Mouse (Mus musculus) urinary bladder, adult 2 months (tissue): Measurements from ENCODE around the gene Ralgds. TPM values are rescaled to one million over a fixed set of nuclear protein-coding genes. Genes with fewer than 3 reads are reported as not detected.

ENCODE experiments used
- DNase-seq: peaks from one replicate; pipeline ENCODE4 v3.0.0; 2022; ENCODE audit warnings: low spot score
- polyA plus RNA-seq: library from polyadenylated mRNA; depleted of rRNA; stranded (reverse); fragments of >200 nt; gene quantifications from 2 replicates; pipeline ENCODE4 v1.2.3, GENCODE M21; 2012

Gene Ralgds
- polyA plus RNA-seq, 1 experiment = 50.7 TPM

DNA sequence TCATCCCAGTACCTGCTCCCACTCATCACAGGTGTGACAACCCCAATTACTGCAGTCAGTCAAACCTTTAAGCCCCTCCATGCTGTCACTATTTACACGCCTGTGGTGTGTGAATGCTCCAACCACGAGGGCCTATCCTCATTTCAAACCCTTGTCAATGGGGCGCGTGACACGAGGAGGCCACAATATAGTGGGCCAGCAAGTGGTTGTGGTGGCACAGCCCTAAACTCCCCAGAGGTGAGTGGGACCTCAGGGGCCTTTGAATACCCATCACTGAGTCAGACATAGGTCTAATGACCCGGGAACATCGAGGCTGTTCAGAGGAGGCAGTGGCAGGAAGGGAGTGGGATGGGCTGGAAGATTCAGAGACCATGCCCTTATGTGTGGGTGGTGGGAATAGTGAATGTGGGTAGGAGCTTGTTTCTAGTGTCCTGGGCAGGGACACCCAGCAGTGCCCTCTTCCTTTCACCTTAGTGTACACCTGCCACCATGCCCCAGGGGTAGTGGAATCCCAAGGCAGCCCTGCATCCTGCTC, 21.0 kb downstream of the Ralgds start:
- DNase-seq = no peak

DNA sequence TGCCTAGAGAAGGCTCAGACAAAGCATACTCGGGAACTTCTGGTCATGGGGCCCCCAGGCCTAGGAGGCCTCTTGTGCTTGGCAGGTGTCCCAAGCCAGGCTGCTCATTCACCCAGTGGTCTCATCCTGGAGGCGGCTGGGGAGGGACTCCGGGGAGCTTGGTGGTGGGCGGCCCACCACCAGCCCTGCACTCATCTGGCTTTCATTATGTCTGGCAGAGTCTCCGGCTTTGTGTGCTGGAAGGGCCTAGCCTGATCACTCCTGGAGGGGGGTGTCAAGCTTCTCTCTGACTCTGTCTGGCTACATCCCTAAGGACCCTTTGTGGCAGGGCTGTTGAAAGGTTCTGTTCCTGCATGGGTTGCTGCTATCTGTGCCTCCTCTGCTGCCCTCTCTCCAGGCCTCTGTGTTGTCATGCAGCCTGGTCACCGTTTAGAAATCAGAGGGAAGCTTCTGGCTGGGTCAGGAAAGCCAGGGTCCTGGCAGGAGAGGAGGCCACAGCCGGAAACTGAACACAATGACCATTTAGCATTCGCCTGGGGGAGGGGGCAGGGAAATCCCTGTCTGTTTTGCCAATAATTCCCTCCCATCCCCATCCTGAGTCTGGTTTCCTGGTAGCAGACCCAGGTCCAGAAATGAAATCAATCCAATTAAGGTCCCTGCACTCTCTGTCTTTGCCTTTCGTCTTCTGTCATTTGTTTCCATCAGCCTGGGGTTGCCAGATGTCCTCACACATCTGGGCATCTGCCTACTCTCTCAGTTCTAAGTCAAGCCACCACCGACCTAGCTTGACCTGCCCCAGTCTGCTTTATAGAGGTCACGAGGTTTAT, 21.7 kb downstream of the Ralgds start:
- DNase-seq = no peak

DNA sequence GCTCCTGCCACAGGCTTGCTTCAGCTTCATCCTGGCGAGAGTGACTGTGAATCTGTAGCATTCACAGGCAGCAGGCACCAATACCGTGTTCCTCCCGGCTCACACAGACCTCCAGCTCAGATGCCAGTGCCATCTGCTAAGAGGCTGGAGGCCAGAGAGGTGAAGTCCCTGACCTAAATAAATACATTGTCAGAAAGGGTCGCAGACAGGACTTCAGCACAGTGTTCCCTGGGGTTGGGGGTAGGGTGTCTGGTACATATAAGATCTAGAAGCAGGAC, 22.3 kb downstream of the Ralgds start:
- DNase-seq = no peak

DNA sequence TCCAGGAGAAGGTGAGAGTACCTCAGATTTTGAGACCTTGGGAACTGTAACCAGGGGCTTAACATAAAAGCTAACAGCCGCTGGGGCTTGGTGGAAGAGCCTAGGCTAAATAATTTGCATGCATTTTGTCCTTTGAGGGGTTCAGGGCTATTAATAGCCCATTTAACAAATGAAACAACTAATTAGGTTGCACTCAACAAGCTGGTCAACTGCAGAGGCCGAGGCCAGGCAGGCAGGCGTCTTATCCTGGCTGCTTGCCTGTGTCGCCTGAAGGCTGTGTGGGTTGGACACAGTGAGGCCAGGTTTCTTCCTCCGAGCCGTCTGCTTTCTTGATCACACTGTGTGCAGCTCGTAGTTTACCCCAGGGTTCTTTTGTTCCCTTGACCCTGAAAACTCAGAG, 22.7 kb downstream of the Ralgds start:
- DNase-seq = no peak

DNA sequence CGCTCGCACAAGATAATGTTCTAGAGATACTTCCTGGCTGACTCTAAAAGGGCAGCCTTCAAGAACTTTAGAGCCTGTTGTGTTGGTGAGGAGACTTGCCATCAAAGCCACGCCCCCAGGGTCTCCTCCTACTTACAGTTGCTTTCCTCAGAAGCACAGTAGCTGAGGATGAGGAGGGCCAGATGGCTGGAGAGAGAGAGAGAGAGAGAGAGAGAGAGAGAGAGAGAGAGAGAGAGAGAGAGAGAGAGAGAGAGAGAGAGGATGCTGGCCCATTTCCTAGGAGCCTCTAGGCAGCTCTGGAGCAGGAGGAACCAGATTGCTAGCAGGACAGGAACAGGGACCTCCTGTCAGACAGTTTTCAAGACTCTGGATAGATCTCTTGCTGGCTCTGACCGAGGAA, 23.2 kb downstream of the Ralgds start:
- no peak for DNase-seq

DNA sequence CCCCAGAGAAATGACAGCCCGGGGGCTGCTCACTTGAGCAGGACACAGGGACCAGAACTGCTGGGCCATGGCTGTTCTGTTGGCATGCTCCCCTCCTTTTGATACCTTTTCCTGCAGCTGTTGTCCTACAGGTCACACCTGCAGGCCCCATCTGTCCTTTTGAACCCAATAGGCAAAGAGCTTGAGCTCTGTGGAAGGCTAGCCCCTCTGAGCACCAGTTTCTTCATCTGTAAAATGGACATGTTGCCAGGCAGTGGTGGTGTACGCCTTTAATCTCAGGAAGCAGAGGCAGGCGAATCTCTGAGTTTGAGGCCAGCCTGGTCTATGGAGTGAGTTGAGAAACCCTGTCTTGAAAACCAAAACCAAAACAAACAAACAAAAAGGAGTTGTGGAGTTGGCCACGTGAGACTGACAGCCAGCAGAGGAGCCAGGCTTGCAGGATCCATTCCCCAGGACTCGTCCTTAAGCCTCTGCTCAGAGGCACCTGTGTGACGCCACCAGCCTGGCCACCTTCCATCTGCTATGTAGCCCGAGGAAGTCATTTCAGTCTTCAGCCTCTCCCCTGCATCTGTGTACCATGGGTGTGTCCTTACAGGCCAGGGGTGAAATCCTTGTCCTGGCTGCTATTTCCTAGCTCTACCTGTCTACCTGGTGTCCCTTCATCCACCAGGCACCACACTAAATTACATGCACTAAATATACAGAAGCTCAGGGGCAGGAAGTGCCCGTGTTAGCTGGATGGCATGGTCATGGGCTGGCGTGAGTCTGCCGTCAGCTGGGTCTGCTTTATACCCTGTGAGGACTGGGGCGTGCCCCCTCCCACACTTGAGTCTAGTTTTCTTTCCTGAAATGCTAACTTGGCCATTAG, 24.1 kb downstream of the Ralgds start:
- no peak for DNase-seq

DNA sequence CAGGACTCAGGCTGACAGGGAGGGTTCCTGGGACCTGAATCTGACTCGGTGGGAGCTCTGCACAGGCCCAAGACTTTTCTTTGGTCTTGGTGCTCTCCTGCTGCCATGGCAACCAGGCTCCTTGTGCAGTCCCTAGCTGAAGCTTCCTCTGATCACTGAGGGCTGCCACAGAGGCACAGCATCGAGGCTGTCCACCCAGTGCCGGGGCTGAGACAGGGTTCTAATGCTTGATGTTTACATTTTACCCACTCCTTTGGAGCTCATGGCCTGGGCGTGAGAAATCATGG, 24.7 kb downstream of the Ralgds start:
- DNase-seq = no peak

DNA sequence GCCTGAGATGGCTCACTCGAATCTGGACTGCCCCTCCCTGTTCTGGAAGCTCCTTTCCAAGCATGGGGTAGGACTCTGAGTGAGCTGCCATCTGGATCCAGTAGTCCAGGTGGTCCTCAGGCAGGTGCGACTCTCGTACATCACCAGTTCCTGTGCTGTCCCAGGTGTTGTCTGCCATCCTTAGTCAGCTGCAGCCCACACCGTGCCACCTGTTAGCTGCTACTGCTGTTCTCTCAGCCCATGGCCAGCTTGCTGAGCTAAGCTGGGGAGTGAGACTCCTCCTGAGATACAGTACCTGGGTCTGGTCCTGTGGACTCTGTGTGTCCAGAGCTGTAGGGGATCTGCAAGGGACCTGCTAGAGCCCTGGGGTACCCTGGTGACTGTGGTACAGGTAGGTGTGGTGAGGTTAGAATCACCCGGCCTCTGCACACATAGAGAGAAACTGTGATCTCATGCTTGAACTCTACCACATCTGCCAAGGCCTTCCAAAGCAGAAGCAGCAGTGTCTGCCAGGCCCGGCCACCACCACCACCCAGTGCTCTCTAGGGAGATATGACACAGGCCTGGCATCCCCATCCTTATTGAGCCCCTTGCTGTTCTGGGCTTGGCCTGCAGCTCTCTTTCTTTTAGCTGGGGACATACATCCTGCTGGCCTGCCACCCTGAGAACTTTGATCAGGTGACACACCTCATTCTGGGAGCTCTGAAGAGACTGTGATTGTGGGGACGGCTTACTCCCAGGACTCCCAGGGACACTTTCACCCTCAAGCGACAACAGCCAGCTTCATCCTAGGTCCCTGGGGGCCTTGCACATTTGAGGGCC, 25.3 kb downstream of the Ralgds start:
- no peak for DNase-seq

DNA sequence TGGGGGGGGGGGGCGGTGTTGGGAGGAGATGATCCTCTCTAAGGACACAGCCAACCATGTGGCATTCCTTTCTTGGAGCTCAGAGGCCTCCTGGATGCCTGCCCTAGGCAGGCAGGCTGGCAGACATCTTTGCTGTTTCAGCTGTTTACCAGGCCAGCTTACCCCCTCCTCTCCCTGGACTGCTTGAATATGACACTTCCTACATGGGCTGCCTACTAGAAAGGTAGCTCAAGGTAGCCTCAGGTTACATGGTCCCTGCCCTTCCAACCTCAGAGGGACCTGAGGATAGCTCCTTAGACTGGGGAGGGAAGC, 25.8 kb downstream of the Ralgds start:
- no peak for DNase-seq

DNA sequence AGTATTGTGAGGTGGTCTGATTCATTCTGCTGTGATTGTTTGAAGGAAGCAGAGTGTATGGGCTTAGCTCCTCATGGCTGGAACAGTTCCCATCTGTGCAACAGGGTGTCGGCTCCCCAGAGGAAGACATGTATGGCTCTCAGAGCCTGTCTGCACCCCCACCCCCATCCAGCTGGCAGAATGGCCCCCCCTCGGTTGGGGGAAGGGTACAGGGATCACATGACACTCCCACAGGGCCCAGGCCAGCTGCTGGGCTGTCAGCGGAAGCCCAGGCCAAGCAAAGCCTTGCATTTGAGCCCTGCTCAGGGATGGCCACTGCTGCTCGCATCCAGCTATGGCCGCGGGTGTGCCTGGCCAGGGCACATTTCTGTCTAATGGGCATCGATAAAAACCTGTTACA, 26.3 kb downstream of the Ralgds start:
- no peak for DNase-seq

DNA sequence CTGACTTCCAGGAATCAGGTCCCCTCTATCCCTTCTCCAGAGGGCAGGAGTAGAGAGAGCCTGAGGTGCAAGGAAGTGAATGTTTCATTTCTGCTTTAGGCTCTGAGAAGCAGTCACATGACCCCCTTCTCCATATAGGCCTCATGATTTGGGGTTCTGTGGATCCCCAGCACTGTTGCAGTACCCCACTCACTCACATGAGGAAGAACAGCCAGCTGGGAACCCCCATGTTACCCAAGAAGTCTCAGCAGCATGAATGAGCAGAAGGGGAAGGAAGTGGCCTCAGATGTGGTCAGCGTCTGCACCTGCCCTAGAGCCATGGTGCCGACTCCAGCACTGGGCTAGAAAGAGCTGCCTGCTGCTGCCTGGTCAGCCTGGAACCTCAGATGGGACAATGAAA, 27.0 kb downstream of the Ralgds start:
- no peak for DNase-seq

DNA sequence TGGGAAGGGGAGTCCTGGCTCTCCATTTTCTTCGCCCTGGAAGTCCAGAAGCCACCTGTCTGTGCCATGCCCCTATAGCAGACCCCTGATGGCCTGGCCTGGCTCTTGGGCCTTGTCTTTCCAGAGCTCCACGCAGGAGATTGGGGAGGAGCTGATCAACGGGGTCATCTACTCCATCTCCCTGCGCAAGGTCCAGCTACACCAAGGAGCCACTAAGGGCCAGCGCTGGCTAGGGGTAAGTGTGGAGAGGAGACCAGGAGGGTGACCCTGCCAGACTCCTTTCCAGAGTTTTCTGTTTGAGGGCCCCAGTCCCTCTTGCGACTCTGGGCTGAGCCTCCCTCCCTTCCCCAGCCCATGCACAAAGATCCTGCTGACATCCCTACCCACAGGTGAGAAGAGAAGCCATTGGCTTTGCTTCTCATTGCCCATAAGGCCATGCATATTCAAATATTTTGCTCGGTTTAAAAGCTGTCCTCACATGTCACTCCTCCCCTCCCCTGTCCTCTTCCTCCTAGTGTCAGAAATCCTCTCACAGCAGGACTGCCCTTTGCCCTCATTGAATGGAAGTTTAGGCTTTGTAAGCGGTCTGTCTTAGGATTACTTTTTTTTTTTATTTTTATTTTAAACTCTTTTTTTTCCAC, 27.8 kb downstream of the Ralgds start:
- DNase-seq = no peak

DNA sequence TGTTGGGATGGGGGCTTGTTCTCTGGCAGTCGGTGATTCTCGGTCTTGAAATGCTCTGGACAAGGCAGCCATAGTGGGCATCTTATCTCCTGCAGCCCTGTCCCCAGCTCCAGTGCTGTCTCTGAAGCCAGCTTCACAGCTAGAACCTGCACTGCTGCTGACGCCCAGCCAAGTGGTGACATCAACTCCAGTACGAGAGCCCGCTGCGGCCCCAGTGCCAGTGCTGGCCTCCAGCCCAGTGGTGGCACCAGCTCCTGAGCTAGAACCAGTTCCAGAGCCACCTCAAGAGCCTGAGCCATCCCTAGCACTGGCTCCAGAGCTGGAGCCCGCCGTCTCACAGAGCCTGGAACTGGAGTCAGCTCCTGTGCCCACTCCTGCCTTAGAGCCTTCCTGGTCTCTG, 31.0 kb downstream of the Ralgds start:
- DNase-seq = no peak

DNA sequence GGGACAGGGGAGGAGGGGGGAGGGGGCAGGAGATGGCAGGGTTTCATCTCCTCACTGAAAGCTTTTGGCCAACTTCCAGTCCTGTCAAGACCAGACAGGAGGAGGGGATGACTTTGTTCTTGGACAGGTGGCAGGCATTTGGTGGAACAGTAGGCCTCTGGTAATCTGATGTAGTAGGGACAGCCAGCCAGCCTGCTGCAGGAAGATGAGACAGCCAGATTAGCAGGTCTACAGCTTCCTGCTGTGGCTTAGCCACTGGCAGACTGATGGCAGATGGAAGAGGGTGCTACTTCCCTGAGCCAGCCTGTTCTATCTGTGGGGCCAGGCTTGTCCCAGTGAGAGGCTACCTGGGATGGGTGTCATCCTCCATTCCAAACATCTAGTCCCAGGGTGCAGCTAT, 33.1 kb downstream of the Ralgds start:
- no peak for DNase-seq

DNA sequence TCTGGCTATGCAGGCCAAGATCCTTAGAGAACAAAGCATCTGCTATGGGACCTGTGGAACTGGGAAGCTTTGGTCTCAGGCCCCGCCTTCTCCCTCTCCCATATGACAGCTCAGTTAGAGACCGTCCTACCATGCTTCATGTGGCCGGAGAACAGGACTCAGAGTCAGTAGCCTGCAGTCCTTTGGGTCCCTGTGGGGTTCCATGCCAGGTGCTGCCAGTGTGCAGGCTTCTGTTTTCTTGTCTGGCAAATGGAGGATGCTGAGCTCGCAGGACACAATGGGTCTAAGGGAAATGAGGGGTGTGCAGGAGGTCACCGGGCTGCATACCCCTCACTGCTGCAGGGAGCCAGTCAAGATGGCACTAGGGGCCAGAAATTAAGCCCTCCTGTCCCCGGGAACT, 33.6 kb downstream of the Ralgds start:
- no peak for DNase-seq

DNA sequence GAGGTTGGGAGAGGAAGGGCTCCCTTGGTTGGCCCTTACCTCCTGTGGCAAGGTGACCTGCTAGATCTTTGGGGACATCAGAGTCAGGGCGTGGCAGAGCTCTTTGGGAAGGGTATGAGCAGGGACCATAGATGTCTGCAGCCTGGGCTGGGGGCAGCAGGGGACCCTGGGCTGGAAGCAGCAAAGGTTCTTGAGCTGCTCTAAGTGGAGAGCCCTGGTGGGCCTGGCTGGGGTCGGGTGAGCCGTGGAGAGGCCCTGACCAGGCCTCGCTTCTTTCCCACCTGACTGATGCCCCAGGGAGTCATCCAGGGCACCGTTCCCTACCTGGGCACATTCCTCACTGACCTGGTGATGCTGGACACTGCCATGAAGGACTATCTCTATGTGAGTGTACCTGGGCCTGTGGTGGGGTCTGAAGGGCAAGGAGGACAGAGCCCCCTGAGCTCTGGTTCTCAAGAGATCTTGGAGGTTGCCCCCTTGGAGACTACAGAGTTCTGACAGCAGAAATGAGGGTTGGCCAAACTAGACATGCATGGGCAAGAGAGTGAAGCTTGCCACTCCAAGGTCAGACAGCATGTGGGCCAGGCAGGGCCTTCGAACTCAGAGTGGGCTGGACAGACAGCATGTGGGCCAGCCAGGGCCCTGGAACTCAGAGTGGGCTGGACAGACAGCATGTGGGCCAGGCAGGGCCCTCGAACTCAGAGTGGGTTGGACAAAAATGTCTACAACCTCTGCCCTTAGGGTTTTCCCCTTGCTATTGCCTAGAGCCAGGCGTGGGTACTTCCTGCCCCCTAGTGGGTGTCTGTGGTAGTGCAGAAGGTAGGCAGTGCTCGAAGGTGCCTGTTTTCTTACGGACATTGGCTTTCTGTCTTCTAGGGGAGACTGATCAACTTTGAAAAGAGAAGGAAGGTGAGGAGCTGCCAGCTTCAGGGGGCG, 34.6 kb downstream of the Ralgds start:
- DNase-seq = peak; percentile 70

DNA sequence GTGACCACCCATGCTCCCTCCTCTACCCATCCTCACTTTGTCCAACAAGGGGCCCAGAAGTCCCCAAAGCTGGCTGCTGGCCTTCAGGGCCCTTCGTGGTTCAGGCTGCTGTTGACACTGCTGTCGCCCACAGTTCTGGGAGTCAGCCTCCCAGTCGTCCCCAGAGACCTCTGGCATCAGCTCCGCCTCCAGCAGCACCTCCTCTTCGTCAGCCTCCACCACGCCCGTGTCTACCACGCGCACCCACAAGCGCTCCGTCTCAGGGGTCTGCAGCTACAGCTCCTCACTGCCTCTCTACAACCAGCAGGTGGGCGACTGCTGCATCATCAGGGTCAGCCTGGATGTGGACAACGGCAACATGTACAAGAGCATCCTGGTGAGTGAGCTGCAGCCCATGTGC, 36.2 kb downstream of the Ralgds start:
- no peak for DNase-seq

DNA sequence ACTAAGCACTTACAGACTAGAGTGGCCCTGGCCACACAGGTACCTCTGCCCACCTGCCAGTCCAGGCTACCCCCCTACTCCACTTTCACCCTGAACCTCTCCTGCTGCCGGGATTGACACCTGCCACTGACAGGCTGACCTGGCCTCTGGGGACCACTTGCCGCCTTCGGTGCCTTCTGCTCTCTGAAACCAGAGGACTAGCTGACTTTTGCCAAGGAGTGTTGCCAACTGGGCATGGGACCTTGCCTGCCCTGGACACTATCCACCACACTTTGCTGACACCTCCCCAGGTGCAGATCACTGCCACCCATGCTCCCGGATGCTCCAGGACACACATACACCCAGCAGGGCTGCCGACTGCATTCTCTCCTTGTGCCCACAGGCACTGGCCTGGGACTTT, 39.4 kb downstream of the Ralgds start:
- DNase-seq = no peak

DNA sequence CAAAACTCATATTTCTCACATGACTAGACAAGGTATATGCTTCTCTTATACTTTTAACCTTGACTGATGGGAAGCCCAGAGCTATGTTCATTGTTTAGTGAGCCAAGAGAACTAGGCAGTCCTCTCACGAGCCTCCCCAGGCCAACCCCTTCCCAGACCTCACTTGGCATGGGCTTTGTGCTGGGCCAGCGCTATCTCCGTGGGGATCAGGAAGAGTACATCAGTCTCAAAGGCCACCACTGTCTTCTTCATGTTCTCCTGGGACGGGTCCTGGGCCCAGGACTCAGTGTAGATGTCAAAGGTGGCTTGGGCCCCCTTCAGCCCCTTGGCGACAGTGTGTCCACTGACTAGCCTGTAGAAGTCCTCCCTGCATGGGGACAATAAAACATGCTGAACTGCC, 44.5 kb downstream of the Ralgds start:
- DNase-seq = no peak

DNA sequence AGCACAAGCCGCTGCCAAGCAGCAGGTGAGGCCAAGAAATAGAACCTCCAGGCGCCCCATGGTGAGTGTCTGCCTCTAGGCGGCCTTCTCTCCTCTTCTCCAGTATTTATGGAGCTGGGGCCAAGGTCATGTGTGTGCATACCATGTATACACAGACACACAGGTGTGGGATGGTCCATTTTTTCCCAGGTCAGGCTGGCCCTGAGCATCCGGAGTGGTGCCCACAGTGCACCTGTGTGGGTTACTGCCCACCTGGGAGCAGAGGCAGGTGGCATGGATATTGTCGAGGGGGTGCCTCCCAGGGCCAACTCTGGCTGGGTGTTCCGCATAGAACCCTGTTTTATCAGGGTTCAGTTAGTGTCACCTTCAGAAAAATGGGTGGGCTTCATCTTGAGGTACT, 50.4 kb downstream of the Ralgds start, which contains the start of gene Cel:
Gene Cel (minus strand): TSS at position 101 of the 400 bp plus-strand sequence.
- no peak for DNase-seq

DNA sequence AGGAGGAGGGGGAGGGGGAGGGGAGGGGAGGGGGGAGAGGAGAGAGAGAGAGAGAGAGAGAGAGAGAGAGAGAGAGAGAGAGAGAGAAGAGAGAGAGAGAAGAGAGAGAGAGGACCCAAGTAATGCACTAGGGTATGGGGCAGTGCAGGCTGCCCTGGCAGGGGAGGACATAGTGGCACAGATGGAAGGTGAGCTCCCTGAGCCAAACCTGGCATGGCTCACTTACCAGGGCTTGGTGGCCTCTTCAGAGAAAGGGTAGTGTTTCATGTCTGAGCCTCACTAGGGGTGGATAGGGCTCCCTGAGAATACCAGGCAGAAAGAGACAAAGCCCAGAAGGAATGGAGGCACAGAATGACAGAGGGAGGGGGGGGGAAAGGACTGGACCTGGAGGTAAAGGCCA, 50.9 kb downstream of the Ralgds start:
- DNase-seq = no peak
